Comparison of ENCODE assay signal across 25 mouse cellular contexts in genomic region chr3:130780706-130781240, GRCm38 (mm10). TPM values are rescaled to one million over a fixed set of nuclear protein-coding genes. Genes with fewer than 3 reads are reported as not detected.
A peak's percentile ranks its signal among the peaks of the same experiment; 100 is the strongest.
DNase-seq lines count a peak whose midpoint lies in the region; ATAC-seq and TF ChIP-seq lines count a peak whose summit lies in the region.
"Had no signal": no experiment of that assay in that cellular context is flagged by ENCODE, and none has a peak within 500 bp of the region (broad histone marks: within the 10 kb centered on the region; RNA-seq: fewer than 3 reads in every experiment).

No protein-coding gene starts in this region.

- no peak for ATAC-seq in forebrain, embryonic 11.5 days (replicated peaks; ENCODE audit: low FRiP score)
- no peak for ATAC-seq in forebrain, embryonic 16.5 days
- ATAC-seq: CD4-positive, CD25-positive, alpha-beta regulatory T cell, adult 4 months; forebrain, embryonic 14.5 days; forebrain, postnatal 0 days had no signal

- no peaks in the 10 kb centered on the region for H3K36me3 ChIP-seq in forebrain, embryonic 11.5 days (ENCODE audit: control insufficient read depth, insufficient read depth, low read length)
- H3K36me3 ChIP-seq in forebrain, embryonic 16.5 days (ENCODE audit: control insufficient read depth, insufficient read depth): no peaks in the 10 kb centered on the region
- H3K36me3 ChIP-seq in limb, embryonic 10.5 days: no peaks in the 10 kb centered on the region
- H3K36me3 ChIP-seq: embryonic facial prominence, embryonic 13.5 days; embryonic facial prominence, embryonic 15.5 days; forebrain, embryonic 12.5 days; G1E had no signal

- DNase-seq in forebrain, embryonic 11.5 days (ENCODE audit: low spot score): peak; percentile 6
- DNase-seq in Muller cell, postnatal 12 days (ENCODE audit: inconsistent ontology term): peak; percentile 58
- no peak for DNase-seq in limb, embryonic 10.5 days (ENCODE audit: low spot score)
- no peak for DNase-seq in adipocyte (ENCODE audit: low spot score)
- no peak for DNase-seq in cerebellum, adult 2 months
- DNase-seq: adrenal gland, adult 8-10 months; adrenal gland, postnatal 14 days; adrenal gland, postnatal 36 days; B cell, adult 2 months; cerebellum, adult 11-12 months; cerebellum, adult 8-10 months; cerebellum, adult 9-11 months; cerebellum, postnatal 14 days; cerebellum, postnatal 36 days; embryo, embryonic 11 days; forebrain, postnatal 0 days had no signal

- no peak overlapping the region for H3K4me3 ChIP-seq in forebrain, embryonic 11.5 days (ENCODE audit: low read depth, low read length)
- no peak overlapping the region for H3K4me3 ChIP-seq in forebrain, embryonic 16.5 days (replicated peaks; ENCODE audit: low read length)
- H3K4me3 ChIP-seq in limb, embryonic 10.5 days: no peak overlapping the region
- H3K4me3 ChIP-seq in cerebellum, adult 2 months (replicated peaks; ENCODE audit: insufficient read depth, low read depth, low read length): no peak overlapping the region
- H3K4me3 ChIP-seq: embryonic facial prominence, embryonic 13.5 days; embryonic facial prominence, embryonic 15.5 days; erythroblast, embryonic 14.5 days; forebrain, embryonic 12.5 days had no signal

- TF ChIP-seq POLR2A in cerebellum, adult 2 months (IDR thresholded peaks at IDR 0.05; ENCODE audit: borderline replicate concordance, insufficient read depth, low read length): no peak

- H3K27ac ChIP-seq in forebrain, embryonic 11.5 days (ENCODE audit: low read depth, low read length): no peak overlapping the region
- no peak overlapping the region for H3K27ac ChIP-seq in forebrain, embryonic 16.5 days (ENCODE audit: low read length)
- 0 out of 2 replicates have a peak overlapping the region, but pooled peaks have one; percentile 37 for H3K27ac ChIP-seq in limb, embryonic 10.5 days
- no peak overlapping the region for H3K27ac ChIP-seq in cerebellum, adult 2 months (ENCODE audit: insufficient read depth, low read length)
- H3K27ac ChIP-seq: embryonic facial prominence, embryonic 13.5 days; embryonic facial prominence, embryonic 15.5 days; forebrain, embryonic 12.5 days had no signal

- H3K4me2 ChIP-seq in forebrain, embryonic 11.5 days (ENCODE audit: low read depth, low read length, severe bottlenecking): no peak overlapping the region
- H3K4me2 ChIP-seq in forebrain, embryonic 16.5 days (ENCODE audit: low read length): no peak overlapping the region
- H3K4me2 ChIP-seq: embryonic facial prominence, embryonic 13.5 days; embryonic facial prominence, embryonic 15.5 days; forebrain, embryonic 12.5 days had no signal

- H3K27me3 ChIP-seq in forebrain, embryonic 11.5 days (ENCODE audit: control insufficient read depth, insufficient read depth, low read length): no peaks in the 10 kb centered on the region
- H3K27me3 ChIP-seq in forebrain, embryonic 16.5 days (replicated peaks; ENCODE audit: control insufficient read depth, insufficient read depth, low read length): no peaks in the 10 kb centered on the region
- no peaks in the 10 kb centered on the region for H3K27me3 ChIP-seq in limb, embryonic 10.5 days (ENCODE audit: low read depth, poor library complexity, severe bottlenecking)
- no peaks in the 10 kb centered on the region for H3K27me3 ChIP-seq in cerebellum, adult 2 months (ENCODE audit: control insufficient read depth, insufficient read depth, low read length)
- H3K27me3 ChIP-seq: CH12.LX; embryonic facial prominence, embryonic 13.5 days; embryonic facial prominence, embryonic 15.5 days; forebrain, embryonic 12.5 days had no signal

- H3K9me3 ChIP-seq in forebrain, embryonic 11.5 days (ENCODE audit: control insufficient read depth, low read length): no peaks in the 10 kb centered on the region
- no peaks in the 10 kb centered on the region for H3K9me3 ChIP-seq in forebrain, embryonic 16.5 days (ENCODE audit: control insufficient read depth, low read length)
- H3K9me3 ChIP-seq in limb, embryonic 10.5 days (replicated peaks): no peaks in the 10 kb centered on the region
- H3K9me3 ChIP-seq: embryonic facial prominence, embryonic 13.5 days; embryonic facial prominence, embryonic 15.5 days; forebrain, embryonic 12.5 days had no signal

- TF ChIP-seq CTCF in cerebellum, adult 2 months (IDR thresholded peaks at IDR 0.05; ENCODE audit: borderline replicate concordance, insufficient read depth, low read depth, low read length): no peak

- 80% methylated on average over 11 of the region's 11 CpGs for WGBS in forebrain, embryonic 11.5 days
- 70% methylated on average over 11 of the region's 11 CpGs for WGBS in forebrain, embryonic 16.5 days
- WGBS in limb, embryonic 10.5 days: 72% methylated on average over 11 of the region's 11 CpGs
- 84% methylated on average over 11 of the region's 11 CpGs for WGBS in cerebellum, adult 2 months

- H3K4me1 ChIP-seq in forebrain, embryonic 11.5 days (replicated peaks; ENCODE audit: control insufficient read depth, insufficient read depth, low read length): no peaks in the 10 kb centered on the region
- no peaks in the 10 kb centered on the region for H3K4me1 ChIP-seq in forebrain, embryonic 16.5 days (replicated peaks; ENCODE audit: control insufficient read depth, insufficient read depth, low read length)
- peaks cover 3% of the 10 kb centered on the region; the same call in 1 of the 2 replicates for H3K4me1 ChIP-seq in limb, embryonic 10.5 days
- no peaks in the 10 kb centered on the region for H3K4me1 ChIP-seq in cerebellum, adult 2 months (ENCODE audit: control insufficient read depth, insufficient read depth, low read length)
- H3K4me1 ChIP-seq: embryonic facial prominence, embryonic 13.5 days; embryonic facial prominence, embryonic 15.5 days; forebrain, embryonic 12.5 days had no signal

- H3K9ac ChIP-seq in forebrain, embryonic 11.5 days (ENCODE audit: low read length): no peak overlapping the region
- no peak overlapping the region for H3K9ac ChIP-seq in forebrain, embryonic 16.5 days (replicated peaks; ENCODE audit: low read depth, low read length)
- H3K9ac ChIP-seq: embryonic facial prominence, embryonic 13.5 days; embryonic facial prominence, embryonic 15.5 days; forebrain, embryonic 12.5 days; forebrain, postnatal 0 days had no signal

RNA-seq across cellular contexts. Expression of gene Rpl34, which starts 50.6 kb away (rescaled TPM):
- polyA plus RNA-seq in forebrain, embryonic 11.5 days (2014; fragmentation: Nextera tagmentation; extraction: Ambion mirVana): 687 and 743 TPM in 2 replicates
- 526 and 528 TPM in 2 replicates for polyA plus RNA-seq in forebrain, embryonic 16.5 days (2015; fragmentation: Nextera tagmentation; extraction: Ambion mirVana)
- 949 and 1,083 TPM in 2 replicates for polyA plus RNA-seq in limb, embryonic 10.5 days (2016; fragmentation: Nextera tagmentation; extraction: Ambion mirVana)
- polyA plus RNA-seq in cerebellum, adult 2 months (2012; rRNA removed): 913 and 926 TPM in 2 replicates

Comparison
In these comparisons a context has a peak if more than half of its experiments do, and no peak if none do; other contexts are left out.
1. DNase-seq: peak in forebrain, embryonic 11.5 days (single experiment) and Muller cell, postnatal 12 days (single experiment); none in limb, embryonic 10.5 days (single experiment), adipocyte (single experiment) and cerebellum, adult 2 months (0 of 2).